Mouse (Mus musculus): Measurements from ENCODE around the gene Il17c. TPM values are rescaled to one million over a fixed set of nuclear protein-coding genes. Genes with fewer than 3 reads are reported as not detected.
A peak's percentile ranks its signal among the peaks of the same experiment; 100 is the strongest.

The Il17c gene
- polyA plus RNA-seq, 1 experiment: 0.16 TPM

DNA sequence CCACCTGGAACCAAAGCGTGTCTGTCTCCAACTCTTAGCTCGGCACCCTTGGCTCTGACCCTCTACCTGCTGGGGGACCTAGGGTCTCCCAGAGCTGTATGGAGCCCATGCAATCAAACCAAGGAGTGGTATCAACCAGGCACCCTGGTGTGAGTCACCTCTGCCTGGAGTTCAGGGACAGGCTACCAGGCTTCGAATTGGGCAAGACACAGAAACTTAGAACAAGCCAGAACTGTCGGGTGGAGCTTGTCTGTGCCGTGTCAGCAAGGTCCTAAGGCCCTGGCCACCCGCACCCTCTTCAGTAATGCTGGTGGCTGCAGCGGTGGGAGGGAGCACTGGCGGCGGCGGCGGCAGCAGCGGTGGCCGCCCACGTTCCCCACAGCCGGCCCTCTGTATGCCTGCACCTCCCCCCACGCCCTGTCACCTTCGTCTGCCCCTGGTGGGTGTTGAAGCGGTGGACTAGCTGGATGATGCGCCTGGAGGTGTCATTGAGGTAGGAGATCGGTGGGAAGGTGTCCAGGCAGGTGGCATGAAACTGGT lies 14.8 kb downstream of the Il17c start:
- Histone ChIP-seq H3K4me3 (ENCODE audit: control insufficient read depth, low read depth, low read length) (no peak overlapping the region), H3K36me3 (ENCODE audit: control insufficient read depth, insufficient read depth, low read length) (no peaks in the 10 kb centered on the region), H3K4me1 (ENCODE audit: control insufficient read depth, insufficient read depth, low read length) (peaks cover 12% of the 10 kb centered on the region), H3K27ac (ENCODE audit: control insufficient read depth, insufficient read depth, low read depth, low read length) (no peak overlapping the region), H3K27me3 (ENCODE audit: control insufficient read depth, insufficient read depth, low read length) (no peaks in the 10 kb centered on the region; the same call in 1 of the 2 replicates)
- TF ChIP-seq CTCF (IDR thresholded peaks at IDR 0.05; ENCODE audit: control insufficient read depth, insufficient read depth, insufficient replicate concordance, low read depth, low read length): no peak

DNA sequence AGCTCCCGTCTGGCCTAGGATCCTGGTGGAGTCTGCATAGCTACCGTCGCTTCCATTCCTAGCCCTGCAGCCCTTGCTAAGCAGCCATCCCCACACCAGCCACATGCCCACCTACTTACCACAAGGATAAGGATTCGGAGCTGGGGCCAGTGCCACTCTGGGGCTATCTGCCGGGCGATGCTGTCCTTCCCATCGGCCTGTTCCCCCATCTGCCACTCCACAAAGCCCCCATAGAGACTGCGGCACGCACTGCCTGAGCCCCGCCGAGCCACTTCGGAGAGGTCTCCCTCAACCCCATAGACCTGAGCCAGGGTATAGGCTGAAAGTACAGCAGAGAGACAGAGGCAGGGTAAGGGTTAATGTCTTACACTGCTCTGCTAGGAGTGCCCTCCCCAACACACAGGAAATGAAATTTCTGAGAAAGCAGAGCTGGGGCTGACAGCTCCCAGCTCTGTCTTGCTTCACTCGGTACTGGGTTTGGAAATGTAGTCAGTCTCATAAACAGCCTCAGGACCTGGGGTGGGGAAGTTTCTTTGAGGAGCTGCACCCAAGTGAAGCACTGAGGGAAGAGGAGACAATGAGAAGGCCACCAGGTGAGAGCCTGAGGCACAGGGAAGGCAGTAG lies 16.0 kb downstream of the Il17c start:
- TF ChIP-seq CTCF (IDR thresholded peaks at IDR 0.05; ENCODE audit: control insufficient read depth, insufficient read depth, insufficient replicate concordance, low read depth, low read length): no peak
- no peak for TF ChIP-seq POLR2A (IDR thresholded peaks at IDR 0.05; ENCODE audit: control insufficient read depth, low read depth, low read length)
- Histone ChIP-seq H3K36me3 (ENCODE audit: control insufficient read depth, insufficient read depth, low read length) (no peaks in the 10 kb centered on the region), H3K27ac (ENCODE audit: control insufficient read depth, insufficient read depth, low read depth, low read length) (no peak overlapping the region), H3K27me3 (ENCODE audit: control insufficient read depth, insufficient read depth, low read length) (no peaks in the 10 kb centered on the region), H3K4me1 (ENCODE audit: control insufficient read depth, insufficient read depth, low read length) (peaks cover 8% of the 10 kb centered on the region), H3K4me3 (ENCODE audit: control insufficient read depth, low read depth, low read length) (no peak overlapping the region)

DNA sequence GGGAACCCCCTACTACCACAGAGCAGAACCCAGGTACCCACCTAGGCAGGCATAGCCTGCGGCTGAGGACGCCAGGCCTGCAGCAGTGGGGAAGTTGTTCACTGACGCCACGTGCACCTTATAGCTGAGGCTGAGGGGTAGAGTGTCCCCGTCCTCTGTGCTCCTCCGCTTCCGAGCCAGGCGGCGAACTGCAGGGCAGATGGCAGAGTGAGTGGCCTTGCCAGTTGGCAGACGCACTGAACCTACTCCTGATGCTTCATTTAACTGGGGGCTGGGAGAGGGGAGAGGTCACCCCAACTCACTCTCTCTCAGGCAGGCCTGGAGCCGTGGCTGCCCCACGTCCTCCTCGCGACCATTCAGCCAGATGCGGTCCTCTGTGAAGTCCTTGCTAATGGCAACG lies 17.5 kb downstream of the Il17c start:
- Histone ChIP-seq H3K4me1 (ENCODE audit: control insufficient read depth, insufficient read depth, low read length) (peaks cover 8% of the 10 kb centered on the region), H3K27me3 (ENCODE audit: control insufficient read depth, insufficient read depth, low read length) (no peaks in the 10 kb centered on the region), H3K4me3 (ENCODE audit: control insufficient read depth, low read depth, low read length) (no peak overlapping the region), H3K36me3 (ENCODE audit: control insufficient read depth, insufficient read depth, low read length) (no peaks in the 10 kb centered on the region), H3K27ac (ENCODE audit: control insufficient read depth, insufficient read depth, low read depth, low read length) (no peak overlapping the region)
- TF ChIP-seq CTCF (IDR thresholded peaks at IDR 0.05; ENCODE audit: control insufficient read depth, insufficient read depth, insufficient replicate concordance, low read depth, low read length): no peak
- TF ChIP-seq POLR2A (IDR thresholded peaks at IDR 0.05; ENCODE audit: control insufficient read depth, low read depth, low read length): no peak

DNA sequence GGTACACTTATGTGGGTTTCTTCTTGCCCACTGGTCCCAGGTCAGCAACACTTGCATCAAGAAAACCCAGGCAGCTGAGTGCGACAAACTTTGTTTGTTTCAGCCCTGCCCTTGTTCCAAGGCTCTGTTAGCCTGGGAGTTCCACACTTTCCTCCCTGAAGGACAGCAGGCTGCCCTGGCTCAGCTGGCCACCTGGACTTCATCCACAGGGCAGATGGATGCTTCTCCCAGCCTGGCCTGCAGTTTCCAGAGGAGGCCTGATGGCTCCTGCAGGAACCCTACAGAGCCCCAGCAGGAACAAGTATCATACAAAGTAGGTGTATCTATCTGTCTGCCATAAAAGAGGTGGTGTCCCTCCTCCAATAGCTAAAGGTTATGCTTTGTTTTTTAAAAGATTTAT lies 19.5 kb downstream of the Il17c start:
- H3K4me3 ChIP-seq (ENCODE audit: control insufficient read depth, low read depth, low read length): no peak overlapping the region
- H3K4me1 ChIP-seq (ENCODE audit: control insufficient read depth, insufficient read depth, low read length): peaks cover 9% of the 10 kb centered on the region
- no peaks in the 10 kb centered on the region for H3K27me3 ChIP-seq (ENCODE audit: control insufficient read depth, insufficient read depth, low read length)
- TF ChIP-seq CTCF (IDR thresholded peaks at IDR 0.05; ENCODE audit: control insufficient read depth, insufficient read depth, insufficient replicate concordance, low read depth, low read length) (no peak), POLR2A (IDR thresholded peaks at IDR 0.05; ENCODE audit: control insufficient read depth, low read depth, low read length) (no peak)
- no peak overlapping the region for H3K27ac ChIP-seq (ENCODE audit: control insufficient read depth, insufficient read depth, low read depth, low read length)
- no peaks in the 10 kb centered on the region for H3K36me3 ChIP-seq (ENCODE audit: control insufficient read depth, insufficient read depth, low read length)

DNA sequence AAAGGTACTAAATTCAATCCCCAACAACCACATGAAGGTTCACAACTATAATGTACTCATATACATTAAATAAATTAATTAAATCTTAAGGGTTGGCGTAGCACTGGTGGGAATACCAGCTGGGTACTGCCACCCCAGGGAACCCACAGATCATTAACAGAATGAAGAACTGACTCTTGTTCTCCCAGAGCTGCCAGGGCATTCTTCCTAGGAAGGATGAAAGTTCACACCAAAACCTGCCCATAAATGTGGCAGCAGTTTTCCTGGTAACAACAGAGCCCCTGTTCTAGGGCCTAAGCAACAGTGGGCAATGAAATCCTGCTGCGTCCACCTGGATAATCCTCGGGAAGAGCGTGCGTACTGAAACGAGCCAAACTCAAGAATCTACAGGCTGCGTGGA lies 20.5 kb downstream of the Il17c start:
- no peaks in the 10 kb centered on the region for H3K36me3 ChIP-seq (ENCODE audit: control insufficient read depth, insufficient read depth, low read length)
- no peaks in the 10 kb centered on the region for H3K27me3 ChIP-seq (ENCODE audit: control insufficient read depth, insufficient read depth, low read length)
- H3K4me1 ChIP-seq (ENCODE audit: control insufficient read depth, insufficient read depth, low read length): peaks cover 9% of the 10 kb centered on the region
- H3K4me3 ChIP-seq (ENCODE audit: control insufficient read depth, low read depth, low read length): peak overlapping the region; percentile 81; the same call in 1 of the 2 replicates
- TF ChIP-seq POLR2A (IDR thresholded peaks at IDR 0.05; ENCODE audit: control insufficient read depth, low read depth, low read length) (no peak), CTCF (IDR thresholded peaks at IDR 0.05; ENCODE audit: control insufficient read depth, insufficient read depth, insufficient replicate concordance, low read depth, low read length) (no peak)
- H3K27ac ChIP-seq (ENCODE audit: control insufficient read depth, insufficient read depth, low read depth, low read length): no peak overlapping the region

DNA sequence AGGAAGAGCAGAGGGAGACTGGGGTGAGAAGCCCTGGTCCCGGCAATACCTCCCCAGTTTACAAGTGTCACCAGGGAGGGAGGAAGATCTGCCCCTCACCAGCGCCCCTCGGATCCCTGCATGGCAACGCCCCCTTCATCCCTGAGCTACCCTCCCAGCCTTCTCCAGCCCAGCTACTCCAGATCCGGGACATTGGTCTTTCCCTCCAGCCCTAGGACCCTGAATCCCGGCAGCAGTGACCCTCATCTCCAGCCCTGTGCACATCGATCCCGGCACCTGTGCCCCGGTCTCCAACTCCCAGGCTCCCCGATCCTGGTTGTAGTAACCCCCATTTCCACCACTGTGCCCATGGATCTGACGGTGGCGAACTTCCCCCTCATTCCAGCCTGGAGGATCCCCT lies 21.0 kb downstream of the Il17c start:
- Histone ChIP-seq H3K36me3 (ENCODE audit: control insufficient read depth, insufficient read depth, low read length) (no peaks in the 10 kb centered on the region), H3K27ac (ENCODE audit: control insufficient read depth, insufficient read depth, low read depth, low read length) (peak overlapping the region; percentile 51; the same call in 1 of the 2 replicates), H3K4me1 (ENCODE audit: control insufficient read depth, insufficient read depth, low read length) (peaks cover 9% of the 10 kb centered on the region), H3K4me3 (ENCODE audit: control insufficient read depth, low read depth, low read length) (peak overlapping the region; percentile 81), H3K27me3 (ENCODE audit: control insufficient read depth, insufficient read depth, low read length) (no peaks in the 10 kb centered on the region)
- no peak for TF ChIP-seq POLR2A (IDR thresholded peaks at IDR 0.05; ENCODE audit: control insufficient read depth, low read depth, low read length)
- TF ChIP-seq CTCF (IDR thresholded peaks at IDR 0.05; ENCODE audit: control insufficient read depth, insufficient read depth, insufficient replicate concordance, low read depth, low read length): no peak

DNA sequence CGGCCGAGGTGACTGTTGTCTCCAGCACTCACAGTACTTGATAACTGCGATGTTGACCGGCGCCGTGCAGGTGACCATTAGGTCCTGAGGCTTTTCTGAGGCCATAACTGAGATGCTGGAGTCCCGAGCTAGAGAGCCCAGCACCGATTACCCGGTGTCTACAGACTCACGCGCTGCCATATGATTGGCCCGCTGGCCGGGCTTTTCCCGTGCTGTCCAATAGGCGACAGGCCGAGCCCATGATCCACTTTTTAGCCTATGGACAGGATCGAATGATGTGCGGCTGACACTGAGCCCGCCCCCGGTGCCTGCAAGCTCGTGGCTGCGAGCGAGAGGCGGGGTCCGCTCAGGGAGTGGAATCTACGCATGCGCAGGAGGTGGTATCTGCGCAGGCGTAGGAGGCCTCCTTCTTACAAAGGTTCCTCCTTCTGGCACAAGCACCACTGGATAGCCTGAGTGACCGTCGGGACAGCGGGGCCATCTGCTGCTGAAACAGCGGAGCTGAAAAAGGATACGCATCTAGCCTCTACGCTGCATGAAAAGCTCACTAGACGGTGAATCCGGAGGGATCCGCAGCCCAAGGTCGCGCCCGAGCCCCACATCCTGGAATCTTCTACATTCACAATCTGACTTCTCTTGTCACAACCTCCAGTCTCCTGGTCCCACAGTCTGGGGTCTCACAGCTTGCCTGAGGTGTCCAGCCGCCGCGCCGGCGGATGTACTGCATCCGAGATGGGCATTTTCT lies 21.6 kb downstream of the Il17c start, which contains the start of gene Mvd:
TSS of gene Mvd (minus strand) at position 161 of the 745 bp plus-strand sequence.
- peak within 1 kb of the TSS; percentile 81 for H3K4me3 ChIP-seq (ENCODE audit: control insufficient read depth, low read depth, low read length)
- H3K36me3 ChIP-seq (ENCODE audit: control insufficient read depth, insufficient read depth, low read length): no peaks in the 10 kb centered on the region
- peak; percentile 66 for TF ChIP-seq POLR2A (IDR thresholded peaks at IDR 0.05; ENCODE audit: control insufficient read depth, low read depth, low read length)
- TF ChIP-seq CTCF (IDR thresholded peaks at IDR 0.05; ENCODE audit: control insufficient read depth, insufficient read depth, insufficient replicate concordance, low read depth, low read length): peak; percentile 51; the same call in 1 of the 2 replicates
- no peaks in the 10 kb centered on the region for H3K27me3 ChIP-seq (ENCODE audit: control insufficient read depth, insufficient read depth, low read length)
- H3K4me1 ChIP-seq (ENCODE audit: control insufficient read depth, insufficient read depth, low read length): peaks cover 9% of the 10 kb centered on the region
- H3K27ac ChIP-seq (ENCODE audit: control insufficient read depth, insufficient read depth, low read depth, low read length): peak within 1 kb of the TSS; percentile 80

All from testis, adult 2 months (tissue).